Mouse (Mus musculus): Measurements from ENCODE around the gene Col8a1.

DNA sequence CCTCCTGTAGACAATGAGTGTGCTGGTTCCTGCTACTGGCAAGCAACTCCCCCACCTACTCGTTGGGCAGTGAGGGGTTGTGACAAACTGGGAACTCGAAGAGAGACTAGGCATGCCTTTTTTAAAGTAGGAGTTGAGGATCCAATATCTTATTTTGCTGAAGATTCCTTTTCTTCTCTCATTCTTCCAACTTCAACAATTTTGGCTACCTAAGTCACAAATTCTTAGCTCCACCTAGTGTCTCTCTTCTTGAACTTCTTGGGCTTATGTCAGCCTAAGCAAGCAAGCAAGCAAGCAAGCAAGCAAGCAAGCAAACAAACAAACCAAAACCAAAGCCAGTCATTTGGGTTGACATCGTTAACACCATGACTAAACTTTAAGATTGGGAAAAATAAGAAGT lies 6.4 kb downstream of the Col8a1 start:
- TF ChIP-seq CTCF (IDR thresholded peaks at IDR 0.05; ENCODE audit: borderline replicate concordance, insufficient read depth, low read depth, low read length) (no peak), POLR2A (IDR thresholded peaks at IDR 0.05; ENCODE audit: borderline replicate concordance, insufficient read depth, low read length) (no peak)
